Mouse (Mus musculus) liver, embryonic 14.5 days (tissue): ENCODE measurements around the gene Dstn. TPM values are rescaled to one million over a fixed set of nuclear protein-coding genes. Genes with fewer than 3 reads are reported as not detected.

Experiments
- ATAC-seq: fragments of 200-750 bp; cut with Nextera tagmentation; 2 replicates; pipeline ENCODE4 v1.8.0; 2017; ENCODE audit warnings: moderate number of reproducible peaks, mild to moderate bottlenecking, moderate library complexity; ENCODE audit not compliant: insufficient read depth
- DNase-seq, 3 experiments: peaks; one replicate each; pipeline ENCODE4 v3.0.0-alpha.2; 2012 to 2013; ENCODE audit warnings: low read depth in 3 of 3, low spot score in 3 of 3
- H3K27ac ChIP-seq: fragments of 300-500 bp; sonication (generic); 2 replicates; pipeline ENCODE4 v1.5.1; 2014; ENCODE audit warnings: moderate library complexity, mild to moderate bottlenecking, control low read depth, inconsistent platforms
- H3K27me3 ChIP-seq: fragments of 300-500 bp; sonication (generic); 2 replicates; pipeline ENCODE4 v1.6.1; 2014; ENCODE audit warnings: mild to moderate bottlenecking, low read length, moderate library complexity; ENCODE audit not compliant: control insufficient read depth, insufficient read depth
- H3K36me3 ChIP-seq: fragments of 300-500 bp; sonication (generic); replicated peaks from 2 replicates; pipeline ENCODE4 v1.6.1; 2014; ENCODE audit warnings: low read depth; ENCODE audit not compliant: control insufficient read depth, insufficient read depth
- H3K4me1 ChIP-seq, 2 experiments: fragments of 200-500 bp in 1 of 2; fragments of 300-500 bp in 1 of 2; sonication (generic) in 1 of 2; replicated peaks; 2 replicates each; pipeline ENCODE4 v1.6.1; 2012 to 2014; ENCODE audit warnings: antibody characterized with exemption in 1 of 2, inconsistent platforms in 1 of 2, low read length in 1 of 2; ENCODE audit not compliant: control insufficient read depth in 2 of 2, insufficient read depth in 2 of 2
- H3K4me2 ChIP-seq: fragments of 300-500 bp; sonication (generic); 2 replicates; pipeline ENCODE4 v1.6.1; 2014; ENCODE audit warnings: low read depth, mild to moderate bottlenecking, control low read depth, moderate library complexity
- H3K4me3 ChIP-seq, 2 experiments: fragments of 200-500 bp in 1 of 2; fragments of 300-500 bp in 1 of 2; sonication (generic) in 1 of 2; 2 replicates each; pipeline ENCODE4 v1.5.1; 2012 to 2014; ENCODE audit warnings: low read depth in 2 of 2, low read length in 2 of 2, mild to moderate bottlenecking in 2 of 2, control low read depth in 1 of 2, inconsistent platforms in 1 of 2, moderate library complexity in 1 of 2; ENCODE audit not compliant: insufficient read depth in 1 of 2
- H3K9ac ChIP-seq: fragments of 300-500 bp; sonication (generic); replicated peaks from 2 replicates; pipeline ENCODE4 v1.6.1; 2014; ENCODE audit warnings: mild to moderate bottlenecking, control low read depth, moderate library complexity
- H3K9me3 ChIP-seq: fragments of 300-500 bp; sonication (generic); 2 replicates; pipeline ENCODE4 v1.6.1; 2016; ENCODE audit warnings: low read length, mixed read lengths; ENCODE audit not compliant: control insufficient read depth
- CTCF ChIP-seq: IDR thresholded peaks from 2 replicates; pipeline ENCODE4 v1.5.1; 2016; ENCODE audit warnings: antibody characterized with exemption, low read depth, control low read depth
- EP300 ChIP-seq: IDR thresholded peaks from 2 replicates; pipeline ENCODE4 v1.6.1; 2016; ENCODE audit warnings: antibody characterized with exemption, low read depth
- WGBS: fragments of 180-500 bp; shearing (Covaris S2); extraction: QIAGEN DNeasy Blood & Tissue Kit; methylation state at CpG from one replicate; pipeline ENCODE4 v1.1.7; 2014; ENCODE audit not compliant: insufficient replicate concordance; 5-methylcytosine and 5-hydroxymethylcytosine counted together
- polyA plus RNA-seq, 2 experiments: library from polyadenylated mRNA; depleted of rRNA in 1 of 2; stranded (reverse) in 1 of 2; unstranded in 1 of 2; fragments of >200 nt; fragmentation: Nextera tagmentation in 1 of 2; extraction: Ambion mirVana in 1 of 2; gene quantifications; 2 replicates each; pipeline versions ENCODE4 v1.2.1 to v1.2.3; 2012 to 2014

The Dstn gene
- polyA plus RNA-seq, 2 experiments, result 33.1 to 129 TPM

GRCm38 (mm10) chr2:143947981-143948380 is 32.9 kb downstream of the Dstn start:
- no peak for DNase-seq
- TF ChIP-seq CTCF (no peak), EP300 (no peak)
- no peaks in the 10 kb centered on the region for H3K4me1 ChIP-seq
- H3K9ac ChIP-seq, result no peak overlapping the region
- H3K9me3 ChIP-seq, result no peaks in the 10 kb centered on the region
- no peak for ATAC-seq
- 73% methylated on average over 3 of the region's 3 CpGs for WGBS
- no peaks in the 10 kb centered on the region for H3K27me3 ChIP-seq
- H3K27ac ChIP-seq, result no peak overlapping the region
- peaks cover 33% of the 10 kb centered on the region for H3K36me3 ChIP-seq
- H3K4me3 ChIP-seq, result no peak overlapping the region
- no peak overlapping the region for H3K4me2 ChIP-seq

- H3K9ac ChIP-seq, result no peak overlapping the region
- H3K36me3 ChIP-seq, result peaks cover 33% of the 10 kb centered on the region
- H3K9me3 ChIP-seq, result no peaks in the 10 kb centered on the region
- WGBS, result 81% methylated on average over 4 of the region's 4 CpGs
- H3K27me3 ChIP-seq, result no peaks in the 10 kb centered on the region
- ATAC-seq, result no peak
- no peak overlapping the region for H3K27ac ChIP-seq
- TF ChIP-seq EP300, result no peak
- no peak for TF ChIP-seq CTCF
- H3K4me3 ChIP-seq, result no peak overlapping the region
- H3K4me2 ChIP-seq, result no peak overlapping the region
- H3K4me1 ChIP-seq, result no peaks in the 10 kb centered on the region
- DNase-seq, result no peak
These were observed 33.3 kb downstream of the Dstn start for GRCm38 (mm10) chr2:143948416-143948815.

- Histone ChIP-seq H3K4me3 (no peak overlapping the region), H3K36me3 (peaks cover 35% of the 10 kb centered on the region), H3K27ac (no peak overlapping the region), H3K27me3 (no peaks in the 10 kb centered on the region), H3K4me2 (no peak overlapping the region), H3K4me1 (no peaks in the 10 kb centered on the region), H3K9me3 (no peaks in the 10 kb centered on the region), H3K9ac (no peak overlapping the region)
- no peak for TF ChIP-seq EP300
- ATAC-seq (no peak), DNase-seq (no peak)
- WGBS, result 80% methylated on average over 6 of the region's 6 CpGs
These were observed 34.1 kb downstream of the Dstn start for GRCm38 (mm10) chr2:143949217-143949616.

GRCm38 (mm10) chr2:143950290-143951027 is 35.3 kb downstream of the Dstn start:
- no peak for ATAC-seq
- peaks cover 46% of the 10 kb centered on the region for H3K36me3 ChIP-seq
- no peak overlapping the region for H3K9ac ChIP-seq
- TF ChIP-seq EP300 (no peak), CTCF (no peak)
- H3K27me3 ChIP-seq, result no peaks in the 10 kb centered on the region
- no peaks in the 10 kb centered on the region for H3K4me1 ChIP-seq
- no peak for DNase-seq
- no peak overlapping the region for H3K4me2 ChIP-seq
- no peak overlapping the region for H3K4me3 ChIP-seq
- 58% methylated on average over 5 of the region's 5 CpGs for WGBS
- H3K27ac ChIP-seq, result no peak overlapping the region
- no peaks in the 10 kb centered on the region for H3K9me3 ChIP-seq

GRCm38 (mm10) chr2:143951028-143951420 is 35.9 kb downstream of the Dstn start:
- TF ChIP-seq CTCF (no peak), EP300 (no peak)
- Histone ChIP-seq H3K4me1 (no peaks in the 10 kb centered on the region), H3K9me3 (no peaks in the 10 kb centered on the region), H3K27ac (no peak overlapping the region), H3K36me3 (peaks cover 46% of the 10 kb centered on the region), H3K4me2 (no peak overlapping the region), H3K4me3 (no peak overlapping the region), H3K9ac (no peak overlapping the region), H3K27me3 (no peaks in the 10 kb centered on the region)
- no peak for DNase-seq
- WGBS, result 82% methylated on average over 1 of the region's 1 CpGs
- ATAC-seq, result no peak
